Mouse (Mus musculus): ENCODE results near the gene Slc4a3. TPM values are rescaled to one million over a fixed set of nuclear protein-coding genes. Genes with fewer than 3 reads are reported as not detected.

Slc4a3 gene
- total RNA-seq, 2 experiments from 2014 or later, result not detected

DNA sequence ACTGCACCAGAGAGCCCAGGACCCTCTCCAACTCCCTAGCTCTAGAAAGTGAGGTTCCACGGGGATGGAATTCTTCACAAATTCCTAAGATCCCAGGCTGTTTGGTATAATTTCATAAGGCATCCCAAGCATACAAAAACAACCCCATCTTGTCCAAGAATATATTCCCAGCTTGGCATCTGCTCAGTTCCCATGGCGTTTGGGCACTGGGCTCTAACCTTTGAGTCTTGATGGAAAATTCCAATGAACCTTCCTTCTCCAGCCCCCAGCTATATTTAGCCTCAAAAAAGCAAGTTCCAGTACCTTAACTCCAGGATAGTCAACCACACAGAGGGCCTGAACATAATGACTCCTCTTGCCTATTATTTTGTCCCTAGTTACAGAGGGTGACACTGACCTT is 43.9 kb downstream of the Slc4a3 start:
- no peak for ATAC-seq (replicated peaks; ENCODE audit: low FRiP score, poor library complexity, severe bottlenecking)

DNA sequence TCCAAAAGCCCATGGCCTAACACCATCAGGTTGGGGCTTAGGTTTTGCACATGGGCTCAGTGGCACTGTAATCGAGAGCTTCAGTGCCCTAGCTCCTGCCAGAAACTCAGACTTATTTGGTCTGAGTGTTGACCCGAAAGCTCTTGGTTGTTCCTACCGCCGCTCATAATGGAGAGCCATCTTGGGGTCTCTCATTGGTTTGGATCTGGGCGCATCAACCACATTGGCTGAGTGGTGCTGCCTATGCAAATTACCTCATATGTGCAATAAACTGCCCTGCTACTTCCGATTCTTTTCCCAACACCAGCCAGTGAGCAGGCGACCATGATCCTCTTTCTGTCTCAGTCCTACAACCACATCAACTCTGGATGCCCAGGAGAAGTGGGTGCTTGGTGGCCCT is 47.9 kb downstream of the Slc4a3 start:
- ATAC-seq (replicated peaks; ENCODE audit: low FRiP score, poor library complexity, severe bottlenecking), result no peak

DNA sequence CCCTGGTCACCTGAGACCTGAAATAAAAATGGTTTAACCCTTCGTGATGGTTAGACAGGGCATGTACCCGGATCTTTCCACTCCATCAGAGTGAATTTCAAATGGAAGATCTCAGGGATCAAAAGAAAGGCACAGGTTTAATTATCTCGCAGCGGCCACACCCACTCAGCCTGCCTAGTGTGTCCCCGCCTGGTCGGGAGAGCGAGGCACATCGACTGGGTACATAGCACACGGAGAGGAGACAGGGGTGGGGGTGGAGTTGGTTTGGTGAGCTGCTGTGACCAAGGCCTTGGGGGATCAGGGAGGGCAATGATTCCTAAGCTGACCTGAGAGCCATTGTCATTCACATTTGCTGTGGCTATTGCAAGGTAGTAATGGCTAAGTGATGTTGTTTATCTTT is 48.8 kb downstream of the Slc4a3 start:
- no peak for ATAC-seq (replicated peaks; ENCODE audit: low FRiP score, poor library complexity, severe bottlenecking)

DNA sequence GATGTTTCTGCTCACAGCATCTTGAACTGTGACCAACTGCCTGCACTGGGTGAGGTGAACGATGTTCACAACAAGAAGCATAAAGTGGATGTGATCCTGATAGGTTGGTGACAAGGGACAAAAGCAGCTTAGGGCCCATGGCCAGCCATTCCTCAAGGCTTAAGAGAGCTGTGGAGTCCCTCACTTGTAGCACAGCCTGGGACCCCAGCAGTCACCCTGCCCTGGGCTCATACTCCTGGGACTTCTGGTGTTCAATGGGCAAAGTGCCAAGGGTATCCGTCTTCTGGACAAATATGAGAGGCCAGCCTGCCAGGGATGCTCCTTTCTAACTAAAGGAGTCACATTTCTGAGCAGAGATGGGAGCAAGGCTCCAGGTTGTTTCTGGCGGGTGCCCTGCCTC is 49.9 kb downstream of the Slc4a3 start:
- ATAC-seq (replicated peaks; ENCODE audit: low FRiP score, poor library complexity, severe bottlenecking), result no peak

DNA sequence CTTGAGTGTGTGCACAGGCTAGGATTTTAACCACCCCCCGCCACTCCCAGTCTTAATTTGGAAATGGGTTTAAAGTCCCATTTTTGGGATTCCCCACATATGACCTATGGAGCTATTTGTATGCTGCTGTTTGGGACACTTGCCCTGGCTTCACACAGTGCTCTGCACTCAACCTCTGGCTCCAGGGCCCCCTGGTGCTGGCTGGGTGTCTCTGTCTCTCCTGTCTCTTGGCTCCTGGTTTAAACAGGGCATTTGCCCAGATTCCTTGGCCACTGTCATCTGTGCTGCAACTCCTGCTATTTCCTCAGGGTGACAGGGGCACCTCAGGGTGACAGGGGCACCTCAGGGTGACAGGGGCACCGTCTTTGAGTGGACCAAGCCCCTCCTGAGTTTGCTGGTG is 50.8 kb downstream of the Slc4a3 start:
- no peak for ATAC-seq (replicated peaks; ENCODE audit: low FRiP score, poor library complexity, severe bottlenecking)

DNA sequence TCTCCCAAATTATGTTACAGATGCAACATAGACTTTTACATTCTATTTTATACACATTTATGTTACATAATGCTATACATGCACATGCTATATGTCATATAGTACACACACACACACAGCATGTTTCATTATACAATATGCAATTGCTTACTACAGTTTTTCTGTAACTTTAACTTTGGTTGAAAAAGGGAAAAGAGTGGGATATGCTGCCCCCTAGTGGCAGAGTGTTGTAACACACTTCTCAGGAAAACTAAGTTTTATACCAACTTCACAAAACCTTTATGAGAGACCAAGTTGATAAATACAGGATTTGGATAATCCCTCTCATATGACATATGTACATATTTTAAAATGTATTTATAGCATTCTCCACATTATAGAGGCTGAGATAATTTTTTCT is 51.6 kb downstream of the Slc4a3 start:
- no peak for ATAC-seq (replicated peaks; ENCODE audit: low FRiP score, poor library complexity, severe bottlenecking)

DNA sequence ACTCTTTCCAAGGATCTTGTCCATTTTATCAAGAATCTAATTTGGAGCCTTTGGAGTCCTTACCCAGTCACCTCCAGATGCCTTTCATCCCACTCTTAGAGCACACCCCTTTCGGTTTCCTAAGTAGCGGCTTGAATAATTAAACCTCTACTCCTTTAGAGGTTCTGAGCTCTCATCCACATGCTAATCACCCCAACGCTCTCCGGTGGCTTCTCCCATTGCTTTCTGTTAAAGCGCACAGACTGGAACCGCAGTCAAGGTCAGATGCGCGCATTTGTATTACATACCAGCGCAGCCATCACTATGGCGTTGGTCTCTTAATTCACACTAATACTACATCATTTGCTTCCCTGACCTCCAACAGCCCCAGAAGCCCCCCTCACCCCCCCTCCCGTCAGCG is 55.7 kb downstream of the Slc4a3 start:
- ATAC-seq (replicated peaks; ENCODE audit: low FRiP score, poor library complexity, severe bottlenecking), result no peak

DNA sequence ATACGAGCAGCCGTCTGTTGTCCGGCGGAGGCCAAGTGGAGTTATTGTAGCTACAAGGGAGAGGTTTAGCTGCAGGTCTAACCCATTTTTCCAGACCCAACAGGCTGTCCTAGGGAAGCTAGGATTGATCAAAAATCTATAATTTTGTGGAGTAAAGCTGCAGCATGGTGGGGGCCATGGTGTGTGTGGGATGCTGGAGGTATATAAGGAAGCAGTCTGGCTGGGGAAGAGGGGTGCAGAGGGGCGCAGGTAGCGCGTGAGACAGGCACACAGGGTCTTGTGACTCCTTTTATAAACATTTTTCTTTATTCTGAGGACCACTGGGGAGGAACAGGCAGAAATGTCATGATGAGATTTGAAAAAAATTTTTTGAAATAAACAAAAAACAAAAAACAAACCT is 57.5 kb downstream of the Slc4a3 start:
- ATAC-seq (replicated peaks; ENCODE audit: low FRiP score, poor library complexity, severe bottlenecking), result no peak

DNA sequence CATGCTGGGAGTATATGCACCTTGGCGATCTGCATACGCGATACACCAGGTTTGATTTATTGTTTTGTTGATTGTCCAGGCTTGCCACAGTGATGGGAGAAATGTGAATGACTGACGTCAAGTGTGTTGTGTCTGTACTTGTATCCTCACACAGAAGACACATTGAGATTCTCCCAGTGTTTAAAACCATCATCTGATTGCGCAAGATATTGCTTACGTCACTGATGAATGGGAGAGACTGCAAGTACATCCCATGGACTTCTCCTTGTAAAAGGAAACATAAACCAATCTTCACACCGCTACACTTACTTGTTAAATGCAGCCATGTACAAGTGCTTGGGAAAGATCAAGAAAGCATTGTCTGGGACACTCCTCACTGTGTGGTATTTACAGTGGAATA is 62.2 kb downstream of the Slc4a3 start:
- ATAC-seq (replicated peaks; ENCODE audit: low FRiP score, poor library complexity, severe bottlenecking), result no peak

DNA sequence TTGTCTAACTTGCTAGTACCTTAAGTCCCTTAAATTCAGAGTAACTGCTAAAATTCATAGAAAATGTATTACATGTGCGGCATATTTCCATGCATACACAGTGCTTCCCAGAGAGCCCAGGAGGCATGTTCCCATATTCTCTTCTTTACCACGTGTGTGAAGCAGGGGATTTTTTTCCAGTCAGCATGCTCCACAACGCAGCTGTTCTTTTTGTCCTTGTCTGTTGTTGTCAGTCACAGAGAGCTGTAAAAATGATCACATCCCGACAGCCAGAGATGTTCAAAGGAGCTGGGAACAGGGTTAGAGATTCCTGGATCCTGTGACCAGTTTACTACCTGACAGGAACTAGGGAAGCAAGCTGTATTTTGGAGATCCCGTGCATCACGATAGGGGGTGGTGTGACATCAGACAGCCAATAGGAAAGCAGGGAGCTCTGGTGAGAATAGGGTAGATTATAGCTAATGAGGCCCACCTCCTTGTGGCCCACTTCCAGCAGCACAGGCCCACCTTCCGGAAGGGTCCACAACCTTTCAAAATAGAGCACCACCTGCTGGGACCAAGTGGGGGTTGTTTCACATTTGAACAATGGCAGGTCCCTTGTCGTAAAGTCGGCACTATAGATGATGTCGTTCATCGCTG is 62.7 kb downstream of the Slc4a3 start:
- ATAC-seq (replicated peaks; ENCODE audit: low FRiP score, poor library complexity, severe bottlenecking), result no peak

DNA sequence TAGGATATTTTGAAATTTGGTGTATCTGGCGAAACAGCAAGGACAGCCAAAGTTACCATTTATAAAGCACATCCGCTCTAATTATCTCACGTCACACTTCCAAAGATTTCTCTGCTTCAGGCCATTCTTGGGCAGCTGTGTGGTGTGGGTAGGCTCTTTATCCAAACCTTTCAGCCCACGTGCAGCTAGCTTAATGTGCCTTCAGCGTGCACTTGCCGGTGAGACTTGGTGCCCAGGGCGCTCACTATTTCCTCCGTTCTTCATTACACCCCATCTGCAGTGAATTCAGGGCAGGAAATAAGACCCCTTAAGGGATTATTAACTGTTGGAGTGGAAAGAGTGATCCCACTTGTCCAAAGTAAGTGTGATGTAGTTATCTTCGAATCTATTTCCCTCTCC is 63.2 kb downstream of the Slc4a3 start:
- no peak for ATAC-seq (replicated peaks; ENCODE audit: low FRiP score, poor library complexity, severe bottlenecking)

DNA sequence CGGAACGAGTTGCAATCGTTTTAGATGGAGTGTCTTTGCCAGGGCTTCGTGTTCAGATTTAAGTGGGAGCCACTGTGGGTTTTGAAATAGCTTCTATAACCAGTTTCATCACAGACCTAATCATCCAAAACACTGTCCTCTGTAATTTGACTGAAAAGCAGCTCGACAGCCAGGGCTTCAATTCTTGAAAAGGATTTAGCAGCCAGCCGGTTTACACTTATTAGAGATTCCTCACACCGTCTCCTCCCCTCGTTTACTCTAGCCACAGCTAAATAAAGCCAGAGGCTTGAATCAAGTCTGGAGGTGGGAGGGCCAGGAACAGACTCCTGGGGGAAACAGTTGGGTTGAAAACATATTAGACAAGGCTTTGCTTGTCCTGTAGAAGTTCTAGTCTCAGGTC is 64.5 kb downstream of the Slc4a3 start:
- no peak for ATAC-seq (replicated peaks; ENCODE audit: low FRiP score, poor library complexity, severe bottlenecking)

Other genes starting within 250 kb of the Slc4a3 start
- gene Dnpep, start 228.3 kb upstream of the Slc4a3 start, total RNA-seq (2015; ENCODE audit: low replicate concordance), result 7.5 and 7.6 TPM in 2 replicates
- gene Dnpep, start 228.3 kb upstream of the Slc4a3 start, total RNA-seq (2017; ENCODE audit: low replicate concordance), result 1.7 and 6.5 TPM in 2 replicates
- gene Des, start 185.9 kb upstream of the Slc4a3 start, total RNA-seq (2015; ENCODE audit: low replicate concordance), result not detected in 2 replicates
- gene Des, start 185.9 kb upstream of the Slc4a3 start, total RNA-seq (2017; ENCODE audit: low replicate concordance), result not detected in 2 replicates
- gene Speg, start 171.0 kb upstream of the Slc4a3 start, total RNA-seq (2015; ENCODE audit: low replicate concordance), result not detected in 2 replicates
- 0.13 TPM in 1 of 2 replicates, not detected in the other for gene Speg, start 171.0 kb upstream of the Slc4a3 start, total RNA-seq (2017; ENCODE audit: low replicate concordance)
- 17.6 and 23.1 TPM in 2 replicates for gene Gmppa, start 110.3 kb upstream of the Slc4a3 start, total RNA-seq (2015; ENCODE audit: low replicate concordance)
- gene Gmppa, start 110.3 kb upstream of the Slc4a3 start, total RNA-seq (2017; ENCODE audit: low replicate concordance), result 3.6 and 10.8 TPM in 2 replicates
- not detected in 2 replicates for gene Asic4, start 95.8 kb upstream of the Slc4a3 start, total RNA-seq (2015; ENCODE audit: low replicate concordance)
- not detected in 2 replicates for gene Asic4, start 95.8 kb upstream of the Slc4a3 start, total RNA-seq (2017; ENCODE audit: low replicate concordance)
- gene Chpf, start 67.0 kb upstream of the Slc4a3 start, total RNA-seq (2015; ENCODE audit: low replicate concordance), result not detected in 2 replicates
- gene Chpf, start 67.0 kb upstream of the Slc4a3 start, total RNA-seq (2017; ENCODE audit: low replicate concordance), result 0.77 TPM in 1 of 2 replicates, not detected in the other
- not detected in 2 replicates for gene Tmem198, start 66.7 kb upstream of the Slc4a3 start, total RNA-seq (2015; ENCODE audit: low replicate concordance)
- gene Tmem198, start 66.7 kb upstream of the Slc4a3 start, total RNA-seq (2017; ENCODE audit: low replicate concordance), result not detected in 2 replicates
- not detected in 2 replicates for gene Obsl1, start 39.8 kb upstream of the Slc4a3 start, total RNA-seq (2015; ENCODE audit: low replicate concordance)
- 0.64 TPM in 1 of 2 replicates, not detected in the other for gene Obsl1, start 39.8 kb upstream of the Slc4a3 start, total RNA-seq (2017; ENCODE audit: low replicate concordance)
- not detected in 2 replicates for gene Inha, start 39.2 kb upstream of the Slc4a3 start, total RNA-seq (2015; ENCODE audit: low replicate concordance)
- gene Inha, start 39.2 kb upstream of the Slc4a3 start, total RNA-seq (2017; ENCODE audit: low replicate concordance), result not detected in 2 replicates
- gene Stk11ip, start 24.7 kb upstream of the Slc4a3 start, total RNA-seq (2015; ENCODE audit: low replicate concordance), result 2.5 and 6.5 TPM in 2 replicates
- 9.5 and 15.4 TPM in 2 replicates for gene Stk11ip, start 24.7 kb upstream of the Slc4a3 start, total RNA-seq (2017; ENCODE audit: low replicate concordance)

All from erythroid progenitor cell, adult 5-6 weeks (primary cell).